Mouse (Mus musculus) C2C12 (cell line): ENCODE results near the gene Zfp91.

Experiments
- CTCF ChIP-seq: IDR thresholded peaks from one replicate; pipeline ENCODE4 v1.5.1; 2011; ENCODE audit not compliant: control insufficient read depth, insufficient read depth, insufficient read length
- FOSL1 ChIP-seq: IDR thresholded peaks from one replicate; pipeline ENCODE4 v1.8.0; 2011; ENCODE audit warnings: mild to moderate bottlenecking, low read length; ENCODE audit not compliant: poor library complexity, insufficient read depth, severe bottlenecking
- MAX ChIP-seq: IDR thresholded peaks from one replicate; pipeline ENCODE4 v1.6.1; 2011; ENCODE audit warnings: mild to moderate bottlenecking, control low read depth
- MYOD1 ChIP-seq: IDR thresholded peaks from one replicate; pipeline ENCODE4 v1.6.1; 2011; ENCODE audit warnings: low read depth; ENCODE audit not compliant: control insufficient read depth, insufficient read length
- MYOG ChIP-seq: IDR thresholded peaks from one replicate; pipeline ENCODE4 v1.6.1; 2011; ENCODE audit not compliant: control insufficient read depth, insufficient read length; ENCODE audit errors: extremely low read depth
- USF1 ChIP-seq: IDR thresholded peaks from one replicate; pipeline ENCODE4 v1.6.1; 2011; ENCODE audit warnings: low read depth, mild to moderate bottlenecking, control low read depth, moderate library complexity

DNA sequence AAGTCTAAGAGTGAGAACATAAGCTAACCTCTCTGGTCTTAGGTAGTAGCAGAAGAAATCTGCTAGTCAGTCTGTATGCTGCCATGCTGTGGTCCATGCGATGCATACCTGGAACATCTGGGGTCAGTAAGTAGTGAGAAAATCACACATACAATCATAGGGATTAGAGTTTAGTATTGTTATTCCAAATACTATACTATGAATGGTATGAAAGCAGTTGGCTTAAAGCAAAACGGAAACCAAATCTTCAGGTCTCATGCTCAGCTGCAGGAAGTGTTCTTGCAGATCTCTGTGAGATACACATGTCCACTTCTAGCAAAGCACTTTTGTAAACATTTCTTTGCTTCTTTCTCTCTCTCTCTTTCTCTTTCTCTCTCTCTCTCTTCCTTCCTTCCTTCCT is 10.3 kb upstream of the Zfp91 start:
- no peak for TF ChIP-seq MAX
- TF ChIP-seq USF1 = no peak
- TF ChIP-seq CTCF = no peak
- TF ChIP-seq MYOD1 = no peak
- TF ChIP-seq FOSL1 = no peak
- no peak for TF ChIP-seq MYOG
